Mouse (Mus musculus) E14TG2a.4 (cell line): Measurements from ENCODE around the gene Smoc2.

ENCODE experiments used
- CTCF ChIP-seq: conservative IDR thresholded peaks from 2 replicates; pipeline ENCODE4 v1.5.1; 2014; ENCODE audit warnings: low read length
- NANOG ChIP-seq: IDR thresholded peaks from 2 replicates; pipeline ENCODE4 v1.6.1; 2014; ENCODE audit warnings: borderline replicate concordance, low read length, mixed read lengths
- POU5F1 ChIP-seq: IDR thresholded peaks from 2 replicates; pipeline ENCODE4 v1.6.1; 2014; ENCODE audit warnings: low read length, borderline replicate concordance

DNA sequence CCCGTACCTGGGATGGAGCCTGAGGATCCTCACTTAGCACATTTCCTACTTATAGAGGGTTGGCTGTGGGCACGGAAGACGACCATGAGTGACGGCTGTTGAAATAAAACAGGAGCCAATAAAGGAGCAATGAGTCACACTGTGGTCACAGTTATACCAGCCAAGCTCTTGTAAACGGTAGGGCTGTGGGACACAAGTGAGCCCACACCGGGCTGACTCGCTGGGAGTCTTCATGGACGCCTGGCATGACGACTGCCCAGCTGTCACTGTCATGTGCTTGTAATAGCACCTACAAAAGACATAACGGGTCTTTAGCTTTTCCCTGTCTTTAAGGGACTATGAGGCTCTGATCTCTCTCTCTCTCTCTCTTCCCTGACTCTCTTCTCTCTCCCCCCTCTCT is 39.3 kb upstream of the Smoc2 start:
- TF ChIP-seq POU5F1 = no peak
- no peak for TF ChIP-seq CTCF
- TF ChIP-seq NANOG = no peak
